Comparison of ENCODE assay signal across 8 mouse cellular contexts in genomic region chr5:148488891-148489723, GRCm38 (mm10).
DNase-seq lines count a peak whose midpoint lies in the region; ATAC-seq and TF ChIP-seq lines count a peak whose summit lies in the region.

No protein-coding gene starts in this region.

- peak; percentile 89 for ATAC-seq in cerebellum, adult (ENCODE audit: insufficient number of reproducible peaks, low FRiP score, low TSS enrichment)
- peak; percentile 85 for ATAC-seq in kidney, postnatal 0 days (replicated peaks; ENCODE audit: low FRiP score, low read depth)

- no peak for TF ChIP-seq POLR2A in kidney, adult 2 months (IDR thresholded peaks at IDR 0.05; ENCODE audit: low read depth, low read length)
- no peak for TF ChIP-seq POLR2A in ES-Bruce4 (IDR thresholded peaks at IDR 0.05; ENCODE audit: insufficient read depth, low read length)

- 48% methylated on average over 13 of the region's 13 CpGs for WGBS in kidney, adult 2 months
- 42% methylated on average over 13 of the region's 13 CpGs for WGBS in kidney, postnatal 0 days

- no peaks in the 10 kb centered on the region for H3K4me1 ChIP-seq in kidney, adult 2 months (ENCODE audit: control insufficient read depth, insufficient read depth, low read length)
- H3K4me1 ChIP-seq in ES-Bruce4 (ENCODE audit: control insufficient read depth, insufficient read depth, low read length): peaks cover 8% of the 10 kb centered on the region
- H3K4me1 ChIP-seq in kidney, postnatal 0 days (replicated peaks; ENCODE audit: insufficient read depth, low read length): no peaks in the 10 kb centered on the region

- no peaks in the 10 kb centered on the region for H3K36me3 ChIP-seq in kidney, adult 2 months (ENCODE audit: control insufficient read depth, insufficient read depth, low read length)
- H3K36me3 ChIP-seq in ES-Bruce4 (ENCODE audit: control insufficient read depth, insufficient read depth, low read length, poor library complexity, severe bottlenecking): no peaks in the 10 kb centered on the region
- no peaks in the 10 kb centered on the region for H3K36me3 ChIP-seq in kidney, postnatal 0 days (ENCODE audit: insufficient read depth, low read length)

- H3K9me3 ChIP-seq in ES-Bruce4 (replicated peaks; ENCODE audit: control insufficient read depth, insufficient read depth, low read length, poor library complexity, severe bottlenecking): no peaks in the 10 kb centered on the region
- H3K9me3 ChIP-seq in kidney, postnatal 0 days (replicated peaks; ENCODE audit: low read length): no peaks in the 10 kb centered on the region

- peak; percentile 15 for DNase-seq in kidney, adult 2 months
- DNase-seq in kidney, adult 9 months: no peak
- peak; percentile 62 for DNase-seq in kidney, postnatal 0 days (ENCODE audit: low spot score)
- DNase-seq in skeletal muscle tissue, adult 2 months (ENCODE audit: low read depth, low spot score): peak; percentile 46
- DNase-seq in ovary, adult 18-20 months (ENCODE audit: low spot score): no peak
- DNase-seq in testis, postnatal 14 days (ENCODE audit: low spot score): no peak

- H3K4me3 ChIP-seq in kidney, adult 2 months (ENCODE audit: insufficient read depth, low read depth, low read length): no peak overlapping the region
- H3K4me3 ChIP-seq in ES-Bruce4 (ENCODE audit: low read depth, low read length): peak overlapping the region; percentile 45; the same call in 1 of the 2 replicates
- H3K4me3 ChIP-seq in kidney, postnatal 0 days (replicated peaks; ENCODE audit: low read depth, low read length): no peak overlapping the region; the same call in 1 of the 2 replicates

- H3K27ac ChIP-seq in kidney, adult 2 months (ENCODE audit: insufficient read depth, low read depth, low read length): peak overlapping the region; percentile 0; the same call in 1 of the 2 replicates
- H3K27ac ChIP-seq in ES-Bruce4 (ENCODE audit: insufficient read depth, low read length): no peak overlapping the region
- peak overlapping the region; percentile 44 for H3K27ac ChIP-seq in kidney, postnatal 0 days

- H3K27me3 ChIP-seq in kidney, adult 2 months (replicated peaks; ENCODE audit: control insufficient read depth, insufficient read depth, low read length): no peaks in the 10 kb centered on the region
- H3K27me3 ChIP-seq in ES-Bruce4 (ENCODE audit: control insufficient read depth, insufficient read depth, low read length, poor library complexity, severe bottlenecking): no peaks in the 10 kb centered on the region
- H3K27me3 ChIP-seq in kidney, postnatal 0 days (ENCODE audit: insufficient read depth, low read length): no peaks in the 10 kb centered on the region

- H3K4me2 ChIP-seq in kidney, postnatal 0 days (ENCODE audit: low read length): peak overlapping the region; percentile 34

- H3K9ac ChIP-seq in ES-Bruce4 (ENCODE audit: low read depth, poor library complexity, severe bottlenecking): no peak overlapping the region
- no peak overlapping the region for H3K9ac ChIP-seq in kidney, postnatal 0 days (ENCODE audit: low read depth, low read length)

- no peak for TF ChIP-seq CTCF in kidney, adult 2 months (conservative IDR thresholded peaks at IDR 0.05; ENCODE audit: insufficient read depth, insufficient read length, low read depth, low read length)
- no peak for TF ChIP-seq CTCF in ES-Bruce4 (IDR thresholded peaks at IDR 0.05; ENCODE audit: low read depth, low read length)
- TF ChIP-seq CTCF in kidney, postnatal 0 days (IDR thresholded peaks at IDR 0.05; ENCODE audit: low read depth): no peak

- TF ChIP-seq EP300 in ES-Bruce4 (IDR thresholded peaks at IDR 0.05; ENCODE audit: insufficient read depth, low read depth, low read length): no peak

Comparison
In these comparisons a context has a peak if more than half of its experiments do, and no peak if none do; other contexts are left out.
1. DNase-seq: peak in kidney, adult 2 months (single experiment), kidney, postnatal 0 days (single experiment) and skeletal muscle tissue, adult 2 months (single experiment); none in kidney, adult 9 months (single experiment), ovary, adult 18-20 months (single experiment) and testis, postnatal 14 days (single experiment).